Mouse (Mus musculus): ENCODE results near the gene Hacd3. TPM values are rescaled to one million over a fixed set of nuclear protein-coding genes. Genes with fewer than 3 reads are reported as not detected.

The Hacd3 gene
- polyA plus RNA-seq, 1 experiment from 2014 or later: 43.9 TPM

DNA sequence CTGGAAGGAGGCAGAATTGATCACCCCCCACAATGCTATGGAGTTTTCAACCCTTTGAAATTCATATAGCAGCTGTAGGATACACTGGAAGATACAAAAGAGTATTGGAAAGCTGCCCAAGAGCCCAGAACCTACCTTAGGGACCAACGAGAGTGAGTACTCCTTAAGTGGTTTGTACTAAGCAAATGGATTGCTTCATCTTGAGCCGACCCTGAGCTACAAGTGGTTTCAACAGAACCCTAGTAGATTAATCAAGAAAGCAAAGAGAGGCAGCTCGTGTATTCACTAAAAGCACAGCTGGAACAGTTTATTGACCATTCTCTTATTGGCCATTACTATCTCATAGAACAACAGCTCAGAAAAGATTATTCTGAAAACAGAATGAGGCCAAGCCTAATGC lies 2.3 kb downstream of the Hacd3 start:
- Histone ChIP-seq H3K4me3 (ENCODE audit: low read depth, low read length) (no peak overlapping the region), H3K9me3 (ENCODE audit: control insufficient read depth) (no peaks in the 10 kb centered on the region), H3K36me3 (ENCODE audit: control insufficient read depth, insufficient read depth) (no peaks in the 10 kb centered on the region), H3K27ac (ENCODE audit: low read depth, low read length) (no peak overlapping the region), H3K4me2 (replicated peaks; ENCODE audit: low read depth) (no peak overlapping the region), H3K4me1 (replicated peaks; ENCODE audit: control insufficient read depth, insufficient read depth, low read length) (peaks cover 14% of the 10 kb centered on the region; the same call in 1 of the 2 replicates), H3K9ac (ENCODE audit: low read depth, low read length) (no peak overlapping the region), H3K27me3 (replicated peaks; ENCODE audit: control insufficient read depth, insufficient read depth, low read length) (no peaks in the 10 kb centered on the region)
- 16% methylated on average over 3 of the region's 3 CpGs for WGBS
- ATAC-seq: no peak
- TF ChIP-seq CTCF (IDR thresholded peaks at IDR 0.05; ENCODE audit: low read depth): no peak

DNA sequence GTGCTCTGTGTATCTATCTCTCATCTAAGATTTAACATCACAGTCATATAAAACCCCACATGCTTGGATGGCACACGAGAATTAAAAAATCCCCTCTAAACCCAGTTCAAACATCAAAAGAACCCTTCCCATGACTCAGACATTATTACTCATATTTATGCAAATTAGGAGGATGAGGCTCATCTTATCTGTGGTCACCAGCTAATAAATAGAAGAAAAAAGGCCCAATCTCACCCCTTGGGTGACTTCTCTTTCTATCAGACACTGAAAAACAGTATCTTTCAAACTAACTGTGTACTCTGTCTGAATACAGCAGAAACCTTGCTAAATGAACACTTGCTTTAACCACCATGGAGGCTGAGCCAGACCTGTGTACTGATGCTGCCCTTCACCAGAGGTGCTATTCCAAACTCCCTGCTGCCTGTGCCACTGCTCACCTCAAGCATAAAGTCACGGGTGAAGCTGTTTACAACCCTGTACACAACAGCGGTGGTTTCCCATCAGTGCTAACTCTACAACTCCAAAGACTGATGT lies 2.8 kb downstream of the Hacd3 start:
- H3K27ac ChIP-seq (ENCODE audit: low read depth, low read length): no peak overlapping the region
- H3K27me3 ChIP-seq (replicated peaks; ENCODE audit: control insufficient read depth, insufficient read depth, low read length): no peaks in the 10 kb centered on the region
- peaks cover 14% of the 10 kb centered on the region; the same call in 1 of the 2 replicates for H3K4me1 ChIP-seq (replicated peaks; ENCODE audit: control insufficient read depth, insufficient read depth, low read length)
- TF ChIP-seq CTCF (IDR thresholded peaks at IDR 0.05; ENCODE audit: low read depth): no peak
- 47% methylated on average over 3 of the region's 3 CpGs for WGBS
- no peak overlapping the region for H3K9ac ChIP-seq (ENCODE audit: low read depth, low read length)
- H3K36me3 ChIP-seq (ENCODE audit: control insufficient read depth, insufficient read depth): no peaks in the 10 kb centered on the region
- no peaks in the 10 kb centered on the region for H3K9me3 ChIP-seq (ENCODE audit: control insufficient read depth)
- no peak for ATAC-seq
- no peak overlapping the region for H3K4me3 ChIP-seq (ENCODE audit: low read depth, low read length)
- H3K4me2 ChIP-seq (replicated peaks; ENCODE audit: low read depth): no peak overlapping the region

DNA sequence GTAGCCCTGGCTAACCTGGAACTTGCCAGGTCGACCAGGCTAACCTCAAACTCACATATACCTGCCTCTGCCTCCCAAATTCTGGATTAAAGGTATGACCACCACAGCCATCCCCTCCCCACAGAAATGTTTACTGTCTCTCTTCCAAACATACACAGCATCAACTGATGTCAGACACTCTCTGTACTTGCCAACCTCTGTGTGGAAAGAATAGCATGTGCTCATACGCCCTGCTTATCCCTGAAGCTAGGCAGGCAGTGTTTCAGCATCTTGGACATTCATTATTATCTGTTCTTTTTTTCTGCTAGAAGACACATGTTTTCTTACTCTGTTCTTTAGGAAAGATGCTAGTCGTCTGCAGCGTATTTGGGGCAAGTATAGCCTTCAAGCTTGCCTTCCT lies 3.6 kb downstream of the Hacd3 start:
- Histone ChIP-seq H3K9ac (ENCODE audit: low read depth, low read length) (no peak overlapping the region), H3K27me3 (replicated peaks; ENCODE audit: control insufficient read depth, insufficient read depth, low read length) (no peaks in the 10 kb centered on the region), H3K4me1 (replicated peaks; ENCODE audit: control insufficient read depth, insufficient read depth, low read length) (peaks cover 13% of the 10 kb centered on the region; the same call in 1 of the 2 replicates), H3K27ac (ENCODE audit: low read depth, low read length) (no peak overlapping the region), H3K4me3 (ENCODE audit: low read depth, low read length) (no peak overlapping the region), H3K9me3 (ENCODE audit: control insufficient read depth) (no peaks in the 10 kb centered on the region), H3K4me2 (replicated peaks; ENCODE audit: low read depth) (no peak overlapping the region), H3K36me3 (ENCODE audit: control insufficient read depth, insufficient read depth) (no peaks in the 10 kb centered on the region)
- WGBS: 84% methylated on average over 4 of the region's 4 CpGs
- no peak for ATAC-seq
- no peak for TF ChIP-seq CTCF (IDR thresholded peaks at IDR 0.05; ENCODE audit: low read depth)

DNA sequence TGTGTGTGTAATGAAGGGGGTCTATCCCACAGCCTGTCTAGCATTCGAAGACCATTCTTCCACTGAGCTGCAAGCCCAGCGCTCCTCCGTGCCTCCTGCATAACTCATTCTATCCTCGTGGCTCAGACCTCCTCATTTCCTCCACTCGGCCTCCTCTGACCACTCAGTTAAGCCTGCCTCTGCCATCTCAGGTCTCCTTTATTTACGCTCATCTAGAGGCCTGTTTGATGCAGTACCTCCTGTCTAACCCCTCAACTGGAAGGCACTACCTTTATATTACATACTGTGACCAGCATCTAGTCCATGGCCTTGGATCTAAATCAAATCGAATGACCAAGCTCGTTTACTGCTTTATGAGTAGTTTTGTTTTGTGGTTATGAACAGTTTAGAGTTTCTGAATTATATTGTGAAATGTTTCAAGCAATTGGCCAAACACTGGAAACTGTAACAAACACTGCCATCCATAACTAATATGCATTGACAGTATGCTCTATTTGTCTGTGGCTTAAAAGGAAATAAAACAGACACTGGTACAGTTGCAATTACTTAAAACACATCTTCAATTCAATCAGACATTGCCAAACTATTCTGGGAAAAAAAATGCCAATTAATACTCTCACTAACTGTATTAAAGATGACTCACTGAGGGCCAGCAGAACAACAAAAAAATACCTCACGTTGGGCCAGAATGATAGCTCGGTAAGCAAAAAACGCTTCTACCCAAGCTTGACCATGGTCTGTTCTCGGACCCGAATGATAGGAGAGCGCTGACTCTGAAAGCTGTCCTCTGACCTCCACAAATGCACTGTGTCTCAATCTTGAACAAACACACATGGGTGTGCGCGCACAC lies 4.3 kb downstream of the Hacd3 start:
- Histone ChIP-seq H3K9ac (ENCODE audit: low read depth, low read length) (no peak overlapping the region), H3K9me3 (ENCODE audit: control insufficient read depth) (no peaks in the 10 kb centered on the region), H3K27me3 (replicated peaks; ENCODE audit: control insufficient read depth, insufficient read depth, low read length) (no peaks in the 10 kb centered on the region), H3K4me3 (ENCODE audit: low read depth, low read length) (no peak overlapping the region), H3K27ac (ENCODE audit: low read depth, low read length) (no peak overlapping the region), H3K4me1 (replicated peaks; ENCODE audit: control insufficient read depth, insufficient read depth, low read length) (peaks cover 7% of the 10 kb centered on the region; the same call in 1 of the 2 replicates), H3K4me2 (replicated peaks; ENCODE audit: low read depth) (no peak overlapping the region), H3K36me3 (ENCODE audit: control insufficient read depth, insufficient read depth) (no peaks in the 10 kb centered on the region)
- TF ChIP-seq CTCF (IDR thresholded peaks at IDR 0.05; ENCODE audit: low read depth): no peak
- ATAC-seq: no peak
- WGBS: 78% methylated on average over 16 of the region's 16 CpGs

DNA sequence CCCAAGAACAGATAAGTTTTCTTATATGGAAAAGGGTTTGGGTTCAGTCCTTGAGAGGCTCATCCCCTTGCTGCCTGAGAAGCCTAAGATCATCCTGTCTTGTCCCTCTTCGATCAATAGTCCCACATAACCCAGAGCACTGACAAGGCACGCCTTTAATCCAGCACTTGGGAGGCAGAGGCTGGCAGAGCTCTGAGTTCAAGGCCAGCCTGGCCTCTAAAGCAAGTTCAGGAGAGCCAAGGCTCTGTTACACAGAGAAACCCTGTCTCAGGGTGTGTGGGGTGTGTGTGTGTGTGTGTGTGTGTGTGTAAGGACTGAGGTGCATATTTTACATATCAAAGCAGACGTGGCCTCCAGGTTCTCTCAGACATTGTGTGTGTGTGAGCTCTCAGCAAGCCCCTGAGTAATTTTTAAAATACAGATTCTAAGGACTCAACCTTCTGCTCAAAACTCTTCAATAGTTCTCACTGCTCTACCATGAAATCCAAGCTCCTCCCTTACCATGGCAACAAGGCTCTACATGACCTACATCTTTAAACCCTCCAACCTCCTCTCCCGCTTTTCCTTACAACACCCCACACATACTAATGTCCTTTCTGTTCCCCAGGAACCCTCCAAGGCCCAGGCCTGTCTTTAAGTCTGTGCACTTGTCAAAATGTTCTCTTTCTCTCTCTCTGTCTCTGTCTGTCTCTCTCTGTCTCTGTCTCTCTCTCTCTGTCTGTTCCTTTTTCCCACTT lies 5.1 kb downstream of the Hacd3 start:
- H3K4me3 ChIP-seq (ENCODE audit: low read depth, low read length): no peak overlapping the region
- H3K27ac ChIP-seq (ENCODE audit: low read depth, low read length): no peak overlapping the region
- H3K9ac ChIP-seq (ENCODE audit: low read depth, low read length): no peak overlapping the region
- 89% methylated on average over 4 of the region's 4 CpGs for WGBS
- no peak for ATAC-seq
- H3K36me3 ChIP-seq (ENCODE audit: control insufficient read depth, insufficient read depth): no peaks in the 10 kb centered on the region
- H3K27me3 ChIP-seq (replicated peaks; ENCODE audit: control insufficient read depth, insufficient read depth, low read length): no peaks in the 10 kb centered on the region
- H3K9me3 ChIP-seq (ENCODE audit: control insufficient read depth): no peaks in the 10 kb centered on the region
- H3K4me2 ChIP-seq (replicated peaks; ENCODE audit: low read depth): no peak overlapping the region
- no peak for TF ChIP-seq CTCF (IDR thresholded peaks at IDR 0.05; ENCODE audit: low read depth)
- H3K4me1 ChIP-seq (replicated peaks; ENCODE audit: control insufficient read depth, insufficient read depth, low read length): peaks cover 4% of the 10 kb centered on the region; the same call in 1 of the 2 replicates

Data from intestine, postnatal 0 days (tissue).